Mouse (Mus musculus) midbrain, embryonic 13.5 days (tissue): ENCODE measurements at regions not wholly inside any gene's neighbourhood (a gene's known extent, or its start where the extent isn't known, plus 50 kb on each side); places are given as distances from the start of the nearest gene placed in this dataset.
"Not testable (repeated sequence)": the region's sequence is repeated elsewhere in the genome, so short reads cannot be mapped to it uniquely, and the experiment has no call there.

ENCODE experiments used
- ATAC-seq: fragments of 200-750 bp; cut with Nextera tagmentation; 2 replicates; pipeline ENCODE4 v1.8.0; 2017; ENCODE audit warnings: mild to moderate bottlenecking, moderate TSS enrichment, moderate library complexity
- H3K27ac ChIP-seq: fragments of 300-500 bp; sonication (generic); 2 replicates; pipeline ENCODE4 v1.5.1; 2015; ENCODE audit warnings: inconsistent platforms, mild to moderate bottlenecking, moderate library complexity
- H3K27me3 ChIP-seq: fragments of 300-500 bp; sonication (generic); 2 replicates; pipeline ENCODE4 v1.6.1; 2015; ENCODE audit warnings: mild to moderate bottlenecking, inconsistent platforms
- H3K36me3 ChIP-seq: fragments of 300-500 bp; sonication (generic); 2 replicates; pipeline ENCODE4 v1.6.1; 2015; ENCODE audit warnings: mild to moderate bottlenecking, inconsistent platforms
- H3K4me1 ChIP-seq: fragments of 300-500 bp; sonication (generic); replicated peaks from 2 replicates; pipeline ENCODE4 v1.6.1; 2015; ENCODE audit warnings: inconsistent platforms
- H3K4me2 ChIP-seq: fragments of 300-500 bp; sonication (generic); replicated peaks from 2 replicates; pipeline ENCODE4 v1.6.1; 2015; ENCODE audit warnings: moderate library complexity, mild to moderate bottlenecking, inconsistent platforms
- H3K4me3 ChIP-seq: fragments of 300-500 bp; sonication (generic); replicated peaks from 2 replicates; pipeline ENCODE4 v1.5.1; 2015; ENCODE audit warnings: mild to moderate bottlenecking, inconsistent platforms
- H3K9ac ChIP-seq: fragments of 300-500 bp; sonication (generic); replicated peaks from 2 replicates; pipeline ENCODE4 v1.6.1; 2015; ENCODE audit warnings: mild to moderate bottlenecking, inconsistent platforms
- H3K9me3 ChIP-seq: fragments of 300-500 bp; sonication (generic); 2 replicates; pipeline ENCODE4 v1.6.1; 2016; ENCODE audit warnings: mild to moderate bottlenecking, inconsistent platforms
- WGBS: fragments of 180-500 bp; shearing (Covaris S2); methylation state at CpG from one replicate; pipeline ENCODE4 v1.1.7; 2015; 5-methylcytosine and 5-hydroxymethylcytosine counted together

GRCm38 (mm10) chr15:90882349-90882748 is 167.4 kb downstream of the Kif21a start:
- H3K9me3 ChIP-seq, H3K4me1 ChIP-seq, H3K36me3 ChIP-seq, H3K27ac ChIP-seq, H3K4me3 ChIP-seq, H3K4me2 ChIP-seq, H3K9ac ChIP-seq, H3K27me3 ChIP-seq, ATAC-seq: not testable (repeated sequence)
- 96% methylated on average over 19 of the region's 19 CpGs for WGBS

- Histone ChIP-seq H3K9ac (no peak overlapping the region), H3K27me3 (no peaks in the 10 kb centered on the region), H3K4me1 (no peaks in the 10 kb centered on the region), H3K4me2 (no peak overlapping the region), H3K36me3 (no peaks in the 10 kb centered on the region), H3K9me3 (no peaks in the 10 kb centered on the region), H3K27ac (no peak overlapping the region), H3K4me3 (no peak overlapping the region)
- WGBS = 31% methylated on average over 2 of the region's 2 CpGs
- no peak for ATAC-seq
These were observed 180.3 kb downstream of the Kif21a start for GRCm38 (mm10) chr15:90869452-90869851.

GRCm38 (mm10) chr15:90853763-90854162 is 174.5 kb upstream of the Cpne8 start:
- H3K27me3 ChIP-seq, H3K9me3 ChIP-seq, H3K27ac ChIP-seq, H3K4me2 ChIP-seq, H3K4me1 ChIP-seq, H3K4me3 ChIP-seq, H3K36me3 ChIP-seq, ATAC-seq, H3K9ac ChIP-seq: not testable (repeated sequence)
- 95% methylated on average over 1 of the region's 4 CpGs for WGBS

GRCm38 (mm10) chr15:90851991-90852390 is 172.8 kb upstream of the Cpne8 start:
- H3K9ac ChIP-seq = no peak overlapping the region
- H3K4me2 ChIP-seq = no peak overlapping the region
- H3K27ac ChIP-seq = no peak overlapping the region
- no peaks in the 10 kb centered on the region for H3K4me1 ChIP-seq
- no peak for ATAC-seq
- no peak overlapping the region for H3K4me3 ChIP-seq
- no peaks in the 10 kb centered on the region for H3K36me3 ChIP-seq
- WGBS = 81% methylated on average over 2 of the region's 2 CpGs
- H3K9me3 ChIP-seq = no peaks in the 10 kb centered on the region
- no peaks in the 10 kb centered on the region for H3K27me3 ChIP-seq

- 26% methylated on average over 5 of the region's 5 CpGs for WGBS
- ATAC-seq = peak; percentile 60; the same call in 1 of the 2 replicates
These were observed 162.2 kb upstream of the Cpne8 start for GRCm38 (mm10) chr15:90841471-90841870.

GRCm38 (mm10) chr15:90835586-90835985 is 156.4 kb upstream of the Cpne8 start:
- no peak for ATAC-seq
- WGBS = 76% methylated on average over 7 of the region's 7 CpGs
- Histone ChIP-seq H3K4me1 (no peaks in the 10 kb centered on the region), H3K4me2 (no peak overlapping the region), H3K9ac (no peak overlapping the region), H3K9me3 (peaks cover 6% of the 10 kb centered on the region; the same call in 1 of the 2 replicates), H3K27ac (no peak overlapping the region), H3K36me3 (no peaks in the 10 kb centered on the region), H3K27me3 (no peaks in the 10 kb centered on the region), H3K4me3 (no peak overlapping the region)

More at GRCm38 (mm10) chr15:90841471-90841870, 162.2 kb upstream of the Cpne8 start:
- Histone ChIP-seq H3K4me3 (no peak overlapping the region), H3K27ac (no peak overlapping the region), H3K27me3 (no peaks in the 10 kb centered on the region), H3K4me1 (no peaks in the 10 kb centered on the region), H3K9ac (no peak overlapping the region), H3K4me2 (no peak overlapping the region), H3K9me3 (no peaks in the 10 kb centered on the region), H3K36me3 (no peaks in the 10 kb centered on the region)

GRCm38 (mm10) chr15:90827816-90828215 is 148.6 kb upstream of the Cpne8 start:
- H3K9me3 ChIP-seq = peaks cover 6% of the 10 kb centered on the region; the same call in 1 of the 2 replicates
- H3K4me1 ChIP-seq = no peaks in the 10 kb centered on the region
- H3K4me3 ChIP-seq = no peak overlapping the region
- H3K36me3 ChIP-seq = no peaks in the 10 kb centered on the region
- H3K27me3 ChIP-seq = no peaks in the 10 kb centered on the region
- no peak for ATAC-seq
- no peak overlapping the region for H3K4me2 ChIP-seq
- 4% methylated on average over 4 of the region's 4 CpGs for WGBS
- no peak overlapping the region for H3K27ac ChIP-seq
- no peak overlapping the region for H3K9ac ChIP-seq

GRCm38 (mm10) chr15:90822306-90822705 is 143.1 kb upstream of the Cpne8 start:
- H3K27me3 ChIP-seq = 0 out of 2 replicates have a peak, but pooled peaks cover 3% of the 10 kb centered on the region
- no peak overlapping the region for H3K4me3 ChIP-seq
- H3K36me3 ChIP-seq = no peaks in the 10 kb centered on the region

GRCm38 (mm10) chr15:90819949-90820655 is 140.9 kb upstream of the Cpne8 start:
- WGBS = 15% methylated on average over 14 of the region's 14 CpGs
- H3K4me3 ChIP-seq = no peak overlapping the region
- 0 out of 2 replicates have a peak, but pooled peaks cover 3% of the 10 kb centered on the region for H3K27me3 ChIP-seq
- H3K9ac ChIP-seq = no peak overlapping the region
- no peaks in the 10 kb centered on the region for H3K9me3 ChIP-seq
- peaks cover 13% of the 10 kb centered on the region for H3K4me1 ChIP-seq
- H3K4me2 ChIP-seq = peak overlapping the region; percentile 23
- no peak overlapping the region for H3K27ac ChIP-seq
- no peak for ATAC-seq
- H3K36me3 ChIP-seq = no peaks in the 10 kb centered on the region

More at GRCm38 (mm10) chr15:90822306-90822705, 143.1 kb upstream of the Cpne8 start:
- H3K27ac ChIP-seq = no peak overlapping the region
- no peak overlapping the region for H3K4me2 ChIP-seq
- no peaks in the 10 kb centered on the region for H3K9me3 ChIP-seq
- ATAC-seq = no peak
- 96% methylated on average over 6 of the region's 6 CpGs for WGBS
- peaks cover 13% of the 10 kb centered on the region for H3K4me1 ChIP-seq
- H3K9ac ChIP-seq = no peak overlapping the region

GRCm38 (mm10) chr15:90818161-90818560 is 138.9 kb upstream of the Cpne8 start:
- H3K9ac ChIP-seq = no peak overlapping the region
- 84% methylated on average over 4 of the region's 4 CpGs for WGBS
- H3K9me3 ChIP-seq = no peaks in the 10 kb centered on the region
- peaks cover 13% of the 10 kb centered on the region for H3K4me1 ChIP-seq
- 0 out of 2 replicates have a peak, but pooled peaks cover 3% of the 10 kb centered on the region for H3K27me3 ChIP-seq
- no peak overlapping the region for H3K4me3 ChIP-seq
- no peak overlapping the region for H3K4me2 ChIP-seq
- no peaks in the 10 kb centered on the region for H3K36me3 ChIP-seq
- no peak for ATAC-seq
- no peak overlapping the region for H3K27ac ChIP-seq

GRCm38 (mm10) chr15:90813907-90814306 is 134.7 kb upstream of the Cpne8 start:
- H3K27ac ChIP-seq = no peak overlapping the region
- no peak overlapping the region for H3K9ac ChIP-seq
- no peaks in the 10 kb centered on the region for H3K4me1 ChIP-seq
- 0 out of 2 replicates have a peak, but pooled peaks cover 3% of the 10 kb centered on the region for H3K27me3 ChIP-seq
- WGBS = 81% methylated on average over 5 of the region's 5 CpGs
- no peaks in the 10 kb centered on the region for H3K9me3 ChIP-seq
- no peak overlapping the region for H3K4me3 ChIP-seq
- no peak overlapping the region for H3K4me2 ChIP-seq
- no peaks in the 10 kb centered on the region for H3K36me3 ChIP-seq
- no peak for ATAC-seq

GRCm38 (mm10) chr15:90810341-90810740 is 131.1 kb upstream of the Cpne8 start:
- Histone ChIP-seq H3K4me3 (no peak overlapping the region), H3K9me3 (no peaks in the 10 kb centered on the region), H3K36me3 (no peaks in the 10 kb centered on the region), H3K27ac (no peak overlapping the region), H3K4me2 (no peak overlapping the region), H3K27me3 (no peaks in the 10 kb centered on the region), H3K9ac (no peak overlapping the region), H3K4me1 (no peaks in the 10 kb centered on the region)
- no peak for ATAC-seq
- WGBS = 68% methylated on average over 3 of the region's 3 CpGs

GRCm38 (mm10) chr15:90808236-90808635 is 129.0 kb upstream of the Cpne8 start:
- 77% methylated on average over 6 of the region's 6 CpGs for WGBS
- H3K4me1 ChIP-seq = no peaks in the 10 kb centered on the region
- no peak overlapping the region for H3K4me3 ChIP-seq
- no peaks in the 10 kb centered on the region for H3K36me3 ChIP-seq
- H3K9ac ChIP-seq = no peak overlapping the region
- H3K4me2 ChIP-seq = no peak overlapping the region
- H3K27me3 ChIP-seq = no peaks in the 10 kb centered on the region
- H3K9me3 ChIP-seq = no peaks in the 10 kb centered on the region
- no peak for ATAC-seq
- no peak overlapping the region for H3K27ac ChIP-seq
